Comparison of ENCODE assay signal across 10 mouse cellular contexts in the genomic region with DNA sequence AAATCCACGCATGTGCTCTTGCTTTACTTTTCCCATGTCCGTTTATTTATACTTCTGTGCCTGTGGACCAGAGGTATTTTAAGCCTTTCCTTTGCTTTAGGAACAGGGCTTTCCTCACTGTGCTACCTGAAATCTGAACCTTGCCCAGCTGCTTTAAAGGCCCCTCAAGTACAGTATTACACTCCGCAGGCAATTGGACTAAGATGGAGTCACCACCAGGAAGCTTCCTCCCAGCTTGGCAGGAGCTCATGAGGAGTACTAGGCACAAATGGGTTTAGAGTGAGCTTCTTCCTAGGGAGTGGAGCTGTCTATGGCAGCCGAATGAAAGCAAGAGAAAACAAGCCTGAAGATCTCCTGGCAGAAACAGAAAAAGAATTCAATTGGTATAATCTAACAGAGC. TPM values are rescaled to one million over a fixed set of nuclear protein-coding genes. Genes with fewer than 3 reads are reported as not detected.
DNase-seq lines count a peak whose midpoint lies in the region; ATAC-seq and TF ChIP-seq lines count a peak whose summit lies in the region.
"Had no signal": no experiment of that assay in that cellular context is flagged by ENCODE, and none has a peak within 500 bp of the region (broad histone marks: within the 10 kb centered on the region; RNA-seq: fewer than 3 reads in every experiment).

No protein-coding gene starts in this region.

- no peaks in the 10 kb centered on the region for H3K4me1 ChIP-seq in heart, embryonic 15.5 days (replicated peaks)
- H3K4me1 ChIP-seq in forebrain, embryonic 10.5 days = peaks cover 11% of the 10 kb centered on the region
- peaks cover 17% of the 10 kb centered on the region for H3K4me1 ChIP-seq in midbrain, embryonic 10.5 days
- no peaks in the 10 kb centered on the region for H3K4me1 ChIP-seq in liver, postnatal 0 days (ENCODE audit: insufficient read depth)
- H3K4me1 ChIP-seq: liver, embryonic 13.5 days had no signal

- no peak for DNase-seq in heart, adult 8-10 months (ENCODE audit: low spot score)
- DNase-seq in cerebellum, adult 11 months = peak; percentile 22
- no peak for DNase-seq in forebrain, embryonic 10.5 days (ENCODE audit: extremely low spot score, low spot score)
- no peak for DNase-seq in midbrain, embryonic 10.5 days (ENCODE audit: low spot score)
- no peak for DNase-seq in liver, postnatal 0 days
- DNase-seq in thymus, adult 18-20 months = no peak
- DNase-seq in thymus, postnatal 14 days = no peak
- DNase-seq: gastrocnemius, postnatal 36 days; liver, embryonic 13.5 days had no signal

- peaks cover 8% of the 10 kb centered on the region; the same call in 1 of the 2 replicates for H3K27me3 ChIP-seq in heart, embryonic 15.5 days
- peaks cover 97% of the 10 kb centered on the region for H3K27me3 ChIP-seq in forebrain, embryonic 10.5 days (ENCODE audit: poor library complexity, severe bottlenecking)
- peaks cover 91% of the 10 kb centered on the region for H3K27me3 ChIP-seq in midbrain, embryonic 10.5 days (ENCODE audit: low read depth, poor library complexity, severe bottlenecking)
- H3K27me3 ChIP-seq in liver, postnatal 0 days (ENCODE audit: insufficient read depth, low read length) = peaks cover 26% of the 10 kb centered on the region; the same call in 1 of the 2 replicates

- no peak for TF ChIP-seq CTCF in liver, postnatal 0 days (IDR thresholded peaks at IDR 0.05; ENCODE audit: low read depth)

- no peaks in the 10 kb centered on the region for H3K9me3 ChIP-seq in heart, embryonic 15.5 days (replicated peaks)
- H3K9me3 ChIP-seq in forebrain, embryonic 10.5 days = no peaks in the 10 kb centered on the region
- H3K9me3 ChIP-seq in midbrain, embryonic 10.5 days (replicated peaks) = no peaks in the 10 kb centered on the region
- no peaks in the 10 kb centered on the region for H3K9me3 ChIP-seq in liver, postnatal 0 days (ENCODE audit: low read length)
- H3K9me3 ChIP-seq: liver, embryonic 13.5 days had no signal

- no peak for ATAC-seq in heart, embryonic 15.5 days (replicated peaks; ENCODE audit: insufficient number of reproducible peaks, insufficient read depth, low FRiP score, low read depth)
- no peak for ATAC-seq in liver, postnatal 0 days

- H3K27ac ChIP-seq in heart, embryonic 15.5 days = no peak overlapping the region
- no peak overlapping the region for H3K27ac ChIP-seq in forebrain, embryonic 10.5 days
- no peak overlapping the region for H3K27ac ChIP-seq in midbrain, embryonic 10.5 days (replicated peaks)
- H3K27ac ChIP-seq in liver, postnatal 0 days (ENCODE audit: low read depth) = no peak overlapping the region
- H3K27ac ChIP-seq: liver, embryonic 13.5 days had no signal

- WGBS in heart, embryonic 15.5 days = 34% methylated on average over 4 of the region's 4 CpGs
- 35% methylated on average over 4 of the region's 4 CpGs for WGBS in forebrain, embryonic 10.5 days
- 30% methylated on average over 4 of the region's 4 CpGs for WGBS in midbrain, embryonic 10.5 days
- 43% methylated on average over 4 of the region's 4 CpGs for WGBS in liver, postnatal 0 days (ENCODE audit: insufficient replicate concordance)

- H3K9ac ChIP-seq in heart, embryonic 15.5 days = no peak overlapping the region
- H3K9ac ChIP-seq in liver, postnatal 0 days (replicated peaks) = no peak overlapping the region
- H3K9ac ChIP-seq: liver, embryonic 13.5 days had no signal

- H3K4me2 ChIP-seq in heart, embryonic 15.5 days = peak overlapping the region; percentile 69
- no peak overlapping the region for H3K4me2 ChIP-seq in liver, postnatal 0 days (ENCODE audit: low read depth, low read length)
- H3K4me2 ChIP-seq: liver, embryonic 13.5 days had no signal

- peak overlapping the region; percentile 54 for H3K4me3 ChIP-seq in heart, embryonic 15.5 days
- H3K4me3 ChIP-seq in forebrain, embryonic 10.5 days = peak overlapping the region; percentile 54; the same call in 1 of the 2 replicates
- H3K4me3 ChIP-seq in midbrain, embryonic 10.5 days = peak overlapping the region; percentile 56
- no peak overlapping the region for H3K4me3 ChIP-seq in liver, postnatal 0 days (ENCODE audit: low read depth, low read length)
- H3K4me3 ChIP-seq: liver, embryonic 13.5 days had no signal

- TF ChIP-seq EP300 in liver, postnatal 0 days (IDR thresholded peaks at IDR 0.05; ENCODE audit: low read depth) = no peak

- no peaks in the 10 kb centered on the region for H3K36me3 ChIP-seq in heart, embryonic 15.5 days
- H3K36me3 ChIP-seq in forebrain, embryonic 10.5 days (replicated peaks) = no peaks in the 10 kb centered on the region
- no peaks in the 10 kb centered on the region for H3K36me3 ChIP-seq in midbrain, embryonic 10.5 days
- H3K36me3 ChIP-seq in liver, postnatal 0 days (replicated peaks; ENCODE audit: insufficient read depth, low read length) = no peaks in the 10 kb centered on the region
- H3K36me3 ChIP-seq: liver, embryonic 13.5 days had no signal

RNA-seq across cellular contexts. Expression of a gene that starts 2.2 kb away (rescaled TPM):
- polyA plus RNA-seq in heart, embryonic 15.5 days (2015; fragmentation: Nextera tagmentation; extraction: Ambion mirVana) = 18.5 and 19.9 TPM in 2 replicates
- total RNA-seq in heart, adult 8-10 months (2022) = 1 to 10 TPM in 3 of 4 experiments, under 1 TPM in 1; 0.63 to 2.1 (median 1.9) TPM
- polyA plus RNA-seq in forebrain, embryonic 10.5 days (2016; fragmentation: Nextera tagmentation; extraction: Ambion mirVana) = 6.1 and 8.5 TPM in 2 replicates
- 10.7 and 18.4 TPM in 2 replicates for polyA plus RNA-seq in midbrain, embryonic 10.5 days (2016; fragmentation: Nextera tagmentation; extraction: Ambion mirVana)
- polyA plus RNA-seq in liver, postnatal 0 days (2015; fragmentation: Nextera tagmentation; extraction: Ambion mirVana) = 1.2 and 1.3 TPM in 2 replicates

RNA-seq across cellular contexts. Expression of a gene that starts 10.7 kb away (rescaled TPM):
- polyA plus RNA-seq in heart, embryonic 15.5 days (2015; fragmentation: Nextera tagmentation; extraction: Ambion mirVana) = 22.2 and 26.9 TPM in 2 replicates
- total RNA-seq in heart, adult 8-10 months (2022) = under 1 TPM in 3 of 4 experiments, not detected in 1; 0.09 to 0.43 (median 0.12) TPM
- polyA plus RNA-seq in forebrain, embryonic 10.5 days (2016; fragmentation: Nextera tagmentation; extraction: Ambion mirVana) = 33.4 and 40.4 TPM in 2 replicates
- 29.8 and 31.3 TPM in 2 replicates for polyA plus RNA-seq in midbrain, embryonic 10.5 days (2016; fragmentation: Nextera tagmentation; extraction: Ambion mirVana)
- polyA plus RNA-seq in liver, postnatal 0 days (2015; fragmentation: Nextera tagmentation; extraction: Ambion mirVana) = 8.6 and 10.7 TPM in 2 replicates

RNA-seq across cellular contexts. Expression of a gene that starts 20.4 kb away (rescaled TPM):
- 37.5 and 39.3 TPM in 2 replicates for polyA plus RNA-seq in heart, embryonic 15.5 days (2015; fragmentation: Nextera tagmentation; extraction: Ambion mirVana)
- 10 to 100 TPM; 36.6 to 58.7 (median 49.6) TPM for total RNA-seq in heart, adult 8-10 months (2022)
- polyA plus RNA-seq in forebrain, embryonic 10.5 days (2016; fragmentation: Nextera tagmentation; extraction: Ambion mirVana) = 9.2 and 9.6 TPM in 2 replicates
- 7.6 and 8.4 TPM in 2 replicates for polyA plus RNA-seq in midbrain, embryonic 10.5 days (2016; fragmentation: Nextera tagmentation; extraction: Ambion mirVana)
- 8.9 and 9.0 TPM in 2 replicates for polyA plus RNA-seq in liver, postnatal 0 days (2015; fragmentation: Nextera tagmentation; extraction: Ambion mirVana)
